32 mouse cellular contexts compared by ENCODE assay signal in the genomic region with DNA sequence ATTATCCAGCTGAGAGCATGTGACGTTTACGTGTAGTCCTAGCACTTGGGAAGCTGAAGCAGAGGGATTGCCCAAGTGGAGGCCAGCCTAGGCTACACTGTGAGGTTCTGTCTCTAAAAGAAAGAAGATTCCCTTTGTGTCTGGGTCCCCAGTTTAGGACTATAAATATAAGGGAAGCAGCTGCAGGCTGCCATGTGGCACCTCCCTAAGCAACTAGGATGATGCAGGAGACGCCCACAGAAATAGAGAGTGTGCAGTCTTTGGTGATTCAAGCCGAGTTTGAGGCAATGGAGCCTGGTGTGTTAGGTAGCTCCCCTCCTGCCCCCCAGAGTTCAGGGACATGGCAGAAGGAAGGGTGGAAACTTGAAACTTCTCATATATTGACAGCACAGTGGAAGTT. TPM values are rescaled to one million over a fixed set of nuclear protein-coding genes. Genes with fewer than 3 reads are reported as not detected.
DNase-seq lines count a peak whose midpoint lies in the region; ATAC-seq and TF ChIP-seq lines count a peak whose summit lies in the region.
"Had no signal": no experiment of that assay in that cellular context is flagged by ENCODE, and none has a peak within 500 bp of the region (broad histone marks: within the 10 kb centered on the region; RNA-seq: fewer than 3 reads in every experiment).

No protein-coding gene starts in this region.

- H3K4me1 ChIP-seq in intestine, embryonic 15.5 days (replicated peaks), result 0 out of 2 replicates have a peak, but pooled peaks cover 5% of the 10 kb centered on the region
- H3K4me1 ChIP-seq in forebrain, postnatal 0 days (ENCODE audit: insufficient read depth), result no peaks in the 10 kb centered on the region
- H3K4me1 ChIP-seq: forebrain, embryonic 15.5 days; heart, embryonic 10.5 days; hindbrain, embryonic 10.5 days; limb, embryonic 10.5 days; liver, embryonic 15.5 days; lung, embryonic 15.5 days; neural tube, embryonic 12.5 days had no signal

- intact Hi-C loops in left cerebral cortex, postnatal 25 days (cut with DNase I), result no loop called here

- H3K4me3 ChIP-seq in intestine, embryonic 15.5 days (replicated peaks), result no peak overlapping the region
- H3K4me3 ChIP-seq in forebrain, postnatal 0 days (ENCODE audit: low read depth, low read length), result no peak overlapping the region
- H3K4me3 ChIP-seq: embryonic facial prominence, embryonic 15.5 days; forebrain, embryonic 15.5 days; heart, embryonic 10.5 days; hindbrain, embryonic 10.5 days; limb, embryonic 10.5 days; liver, embryonic 15.5 days; lung, embryonic 15.5 days; neural tube, embryonic 12.5 days had no signal

- H3K9ac ChIP-seq in intestine, embryonic 15.5 days, result no peak overlapping the region
- no peak overlapping the region for H3K9ac ChIP-seq in forebrain, postnatal 0 days
- H3K9ac ChIP-seq: embryonic facial prominence, embryonic 15.5 days; forebrain, embryonic 15.5 days; liver, embryonic 15.5 days; lung, embryonic 15.5 days; neural tube, embryonic 12.5 days had no signal

- H3K4me2 ChIP-seq in intestine, embryonic 15.5 days (replicated peaks), result no peak overlapping the region
- H3K4me2 ChIP-seq in forebrain, postnatal 0 days (ENCODE audit: low read depth), result no peak overlapping the region
- H3K4me2 ChIP-seq: embryonic facial prominence, embryonic 15.5 days; forebrain, embryonic 15.5 days; liver, embryonic 15.5 days; lung, embryonic 15.5 days; neural tube, embryonic 12.5 days had no signal

- no peak overlapping the region for H3K27ac ChIP-seq in intestine, embryonic 15.5 days
- H3K27ac ChIP-seq in forebrain, postnatal 0 days (ENCODE audit: low read depth, low read length), result no peak overlapping the region
- H3K27ac ChIP-seq: embryonic facial prominence, embryonic 15.5 days; forebrain, embryonic 15.5 days; heart, embryonic 10.5 days; hindbrain, embryonic 10.5 days; hindbrain, postnatal 0 days; limb, embryonic 10.5 days; liver, embryonic 15.5 days; lung, embryonic 15.5 days; neural tube, embryonic 12.5 days had no signal

- H3K9me3 ChIP-seq in intestine, embryonic 15.5 days, result no peaks in the 10 kb centered on the region
- no peaks in the 10 kb centered on the region for H3K9me3 ChIP-seq in forebrain, postnatal 0 days (ENCODE audit: low read length)
- H3K9me3 ChIP-seq: embryonic facial prominence, embryonic 15.5 days; forebrain, embryonic 15.5 days; heart, embryonic 10.5 days; hindbrain, embryonic 10.5 days; limb, embryonic 10.5 days; liver, embryonic 15.5 days; lung, embryonic 15.5 days; neural tube, embryonic 12.5 days had no signal

- peak; percentile 80 for ATAC-seq in frontal cortex, adult (ENCODE audit: low TSS enrichment)
- no peak for ATAC-seq in intestine, embryonic 15.5 days
- ATAC-seq in forebrain, postnatal 0 days, result no peak
- ATAC-seq: forebrain, embryonic 15.5 days; hindbrain, postnatal 0 days; intestine, postnatal 0 days had no signal

- no peaks in the 10 kb centered on the region for H3K27me3 ChIP-seq in intestine, embryonic 15.5 days (replicated peaks)
- no peaks in the 10 kb centered on the region for H3K27me3 ChIP-seq in forebrain, postnatal 0 days (ENCODE audit: insufficient read depth, low read length)
- H3K27me3 ChIP-seq: embryonic facial prominence, embryonic 15.5 days; forebrain, embryonic 15.5 days; liver, embryonic 15.5 days; lung, embryonic 15.5 days; neural tube, embryonic 12.5 days had no signal

- 93% methylated on average over 4 of the region's 4 CpGs for WGBS in intestine, embryonic 15.5 days
- 90% methylated on average over 4 of the region's 4 CpGs for WGBS in forebrain, postnatal 0 days

- H3K36me3 ChIP-seq in intestine, embryonic 15.5 days, result peaks cover 62% of the 10 kb centered on the region
- H3K36me3 ChIP-seq in forebrain, postnatal 0 days (ENCODE audit: insufficient read depth), result peaks cover 80% of the 10 kb centered on the region

- TF ChIP-seq CTCF in forebrain, postnatal 0 days (IDR thresholded peaks at IDR 0.05; ENCODE audit: low read depth), result no peak

- DNase-seq in frontal cortex, postnatal 10 days (ENCODE audit: low spot score in 2 of 2), result no peak
- peak; percentile 40 to 52 for DNase-seq in layer of hippocampus, adult 8-10 months (ENCODE audit: low spot score in 2 of 2)
- DNase-seq in layer of hippocampus, postnatal 14 days (ENCODE audit: low spot score in 2 of 2), result no peak
- DNase-seq in brain, adult 2 months (ENCODE audit: low read depth, low spot score), result peak; percentile 84
- DNase-seq in left cerebral cortex, postnatal 25 days (ENCODE audit: low spot score in 2 of 2), result peak; percentile 54 to 90
- no peak for DNase-seq in forebrain, postnatal 0 days
- DNase-seq: adrenal gland, postnatal 10 days; cerebellum, adult 9-10 months; kidney, postnatal 36 days; liver; lung, postnatal 36 days; midbrain, embryonic 14.5 days; thymus, adult 18-20 months; thymus, postnatal 36 days had no signal

RNA-seq across cellular contexts. Expression of a gene that starts 8.2 kb away (rescaled TPM):
- 10 to 100 TPM; 52.9 to 61.0 (median 54.6) TPM for total RNA-seq in layer of hippocampus, adult 8-10 months (2022)
- 10 to 100 TPM; 55.5 to 59.8 TPM for total RNA-seq in layer of hippocampus, postnatal 14 days (2021)
- 10 to 100 TPM; 47.4 to 59.4 TPM for total RNA-seq in left cerebral cortex, postnatal 25 days (2021)
- 107 and 114 TPM in 2 replicates for polyA plus RNA-seq in intestine, embryonic 15.5 days (2015; fragmentation: Nextera tagmentation; extraction: Ambion mirVana)
- total RNA-seq in forebrain, postnatal 0 days (2014; rRNA removed), result 49.7 and 52.2 TPM in 2 replicates
- polyA plus RNA-seq in forebrain, postnatal 0 days (2015; fragmentation: Nextera tagmentation; extraction: Ambion mirVana), result 110 and 117 TPM in 2 replicates

RNA-seq across cellular contexts. Expression of a gene that starts 21.7 kb away (rescaled TPM):
- 10 to 100 TPM; 15.4 to 17.4 (median 17.3) TPM for total RNA-seq in layer of hippocampus, adult 8-10 months (2022)
- 10 to 100 TPM; 20.4 to 20.5 TPM for total RNA-seq in layer of hippocampus, postnatal 14 days (2021)
- total RNA-seq in left cerebral cortex, postnatal 25 days (2021), result 10 to 100 TPM; 17.0 to 18.4 TPM
- 10.2 and 11.1 TPM in 2 replicates for polyA plus RNA-seq in intestine, embryonic 15.5 days (2015; fragmentation: Nextera tagmentation; extraction: Ambion mirVana)
- 39.8 and 49.9 TPM in 2 replicates for total RNA-seq in forebrain, postnatal 0 days (2014; rRNA removed)
- polyA plus RNA-seq in forebrain, postnatal 0 days (2015; fragmentation: Nextera tagmentation; extraction: Ambion mirVana), result 8.7 TPM in 2 replicates

RNA-seq across cellular contexts. Expression of a gene that starts 28.8 kb away (rescaled TPM):
- total RNA-seq in layer of hippocampus, adult 8-10 months (2022), result 10 to 100 TPM; 31.0 to 43.2 (median 33.4) TPM
- total RNA-seq in layer of hippocampus, postnatal 14 days (2021), result 10 to 100 TPM; 29.6 to 33.7 TPM
- total RNA-seq in left cerebral cortex, postnatal 25 days (2021), result 10 to 100 TPM; 29.8 to 33.1 TPM
- polyA plus RNA-seq in intestine, embryonic 15.5 days (2015; fragmentation: Nextera tagmentation; extraction: Ambion mirVana), result 165 and 179 TPM in 2 replicates
- total RNA-seq in forebrain, postnatal 0 days (2014; rRNA removed), result 45.6 and 55.8 TPM in 2 replicates
- 135 TPM in 2 replicates for polyA plus RNA-seq in forebrain, postnatal 0 days (2015; fragmentation: Nextera tagmentation; extraction: Ambion mirVana)

RNA-seq across cellular contexts. Expression of a gene that starts 44.2 kb away (rescaled TPM):
- not detected for total RNA-seq in layer of hippocampus, adult 8-10 months (2022)
- total RNA-seq in layer of hippocampus, postnatal 14 days (2021), result not detected
- total RNA-seq in left cerebral cortex, postnatal 25 days (2021), result not detected
- polyA plus RNA-seq in intestine, embryonic 15.5 days (2015; fragmentation: Nextera tagmentation; extraction: Ambion mirVana), result not detected in 2 replicates
- total RNA-seq in forebrain, postnatal 0 days (2014; rRNA removed), result not detected in 2 replicates
- polyA plus RNA-seq in forebrain, postnatal 0 days (2015; fragmentation: Nextera tagmentation; extraction: Ambion mirVana), result not detected in 2 replicates
- total RNA-seq: adrenal gland, postnatal 10 days; gastrocnemius, adult 8-10 months; hindbrain, postnatal 0 days; megakaryocyte-erythroid progenitor cell, adult 5-6 weeks had no signal
- polyA plus RNA-seq: embryonic facial prominence, embryonic 15.5 days; forebrain, embryonic 15.5 days; gonadal fat pad, adult 2 months; heart, embryonic 10.5 days; heart, postnatal 0 days; hindbrain, embryonic 10.5 days; hindbrain, postnatal 0 days; intestine, postnatal 0 days; kidney, embryonic 14.5 days; limb, embryonic 10.5 days; liver, embryonic 15.5 days; lung, embryonic 15.5 days; midbrain, embryonic 14.5 days; neural tube, embryonic 12.5 days; stomach, embryonic 14.5 days had no signal

Comparison
In these comparisons a context has a peak if more than half of its experiments do, and no peak if none do; other contexts are left out.
1. DNase-seq: peak in layer of hippocampus, adult 8-10 months (2 of 2), brain, adult 2 months (single experiment) and left cerebral cortex, postnatal 25 days (2 of 2); none in frontal cortex, postnatal 10 days (0 of 2), layer of hippocampus, postnatal 14 days (0 of 2) and forebrain, postnatal 0 days (single experiment).